Mouse (Mus musculus) embryonic facial prominence, embryonic 12.5 days (tissue): ENCODE data around the gene Zglp1. TPM values are rescaled to one million over a fixed set of nuclear protein-coding genes. Genes with fewer than 3 reads are reported as not detected.
A peak's percentile ranks its signal among the peaks of the same experiment; 100 is the strongest.

Experiments used
- ATAC-seq: fragments of 200-750 bp; cut with Nextera tagmentation; 2 replicates; pipeline ENCODE4 v1.8.0; 2017; ENCODE audit not compliant: insufficient number of reproducible peaks, insufficient read depth, low FRiP score, low TSS enrichment
- H3K27ac ChIP-seq: fragments of 300-500 bp; sonication (generic); 2 replicates; pipeline ENCODE4 v1.5.1; 2016; ENCODE audit warnings: mild to moderate bottlenecking
- H3K27me3 ChIP-seq: fragments of 300-500 bp; sonication (generic); 2 replicates; pipeline ENCODE4 v1.6.1; 2016; ENCODE audit warnings: mild to moderate bottlenecking, moderate library complexity
- H3K36me3 ChIP-seq: fragments of 300-500 bp; sonication (generic); 2 replicates; pipeline ENCODE4 v1.6.1; 2016; ENCODE audit warnings: mild to moderate bottlenecking
- H3K4me1 ChIP-seq: fragments of 300-500 bp; sonication (generic); 2 replicates; pipeline ENCODE4 v1.6.1; 2016
- H3K4me2 ChIP-seq: fragments of 300-500 bp; sonication (generic); replicated peaks from 2 replicates; pipeline ENCODE4 v1.6.1; 2016; ENCODE audit warnings: mild to moderate bottlenecking, moderate library complexity
- H3K4me3 ChIP-seq: fragments of 300-500 bp; sonication (generic); 2 replicates; pipeline ENCODE4 v1.5.1; 2016; ENCODE audit warnings: mild to moderate bottlenecking
- H3K9ac ChIP-seq: fragments of 300-500 bp; sonication (generic); 2 replicates; pipeline ENCODE4 v1.6.1; 2016; ENCODE audit warnings: mild to moderate bottlenecking, moderate library complexity
- H3K9me3 ChIP-seq: fragments of 300-500 bp; sonication (generic); 2 replicates; pipeline ENCODE4 v1.6.1; 2016; ENCODE audit warnings: mild to moderate bottlenecking, moderate library complexity
- WGBS: fragments of 180-500 bp; shearing (Covaris S2); methylation state at CpG from one replicate; pipeline ENCODE4 v1.1.7; 2016; 5-methylcytosine and 5-hydroxymethylcytosine counted together
- microRNA counts: library from miRNA; unstranded; fragments of <30 nt; microRNA quantifications from one replicate; lab custom pipeline; 2017
- microRNA-seq: library from miRNA; unstranded; fragments of <30 nt; microRNA quantifications from one replicate; pipeline ENCODE4, GENCODE M21; 2017
- polyA plus RNA-seq: library from polyadenylated mRNA; unstranded; fragments of >200 nt; fragmentation: Nextera tagmentation; extraction: Ambion mirVana; gene quantifications from 2 replicates; pipeline ENCODE4 v1.2.1, GENCODE M21; 2016

The Zglp1 gene
- polyA plus RNA-seq, 1 experiment from 2014 or later: 0.82 TPM

GRCm38 (mm10) chr9:21022288-21022687 lies 44.6 kb downstream of the Zglp1 start:
- no peak for ATAC-seq

GRCm38 (mm10) chr9:21021363-21021762 lies 45.5 kb downstream of the Zglp1 start:
- no peak for ATAC-seq
- no peaks in the 10 kb centered on the region for H3K4me1 ChIP-seq
- no peaks in the 10 kb centered on the region for H3K36me3 ChIP-seq
- H3K4me3 ChIP-seq: no peak overlapping the region
- H3K27me3 ChIP-seq: peaks cover 22% of the 10 kb centered on the region
- no peak overlapping the region for H3K9ac ChIP-seq
- no peak overlapping the region for H3K27ac ChIP-seq
- no peak overlapping the region for H3K4me2 ChIP-seq
- no peaks in the 10 kb centered on the region for H3K9me3 ChIP-seq
- WGBS: 82% methylated on average over 3 of the region's 3 CpGs

More at GRCm38 (mm10) chr9:21022288-21022687, 44.6 kb downstream of the Zglp1 start:
- Histone ChIP-seq H3K4me1 (no peaks in the 10 kb centered on the region), H3K4me2 (no peak overlapping the region), H3K9ac (no peak overlapping the region), H3K4me3 (no peak overlapping the region), H3K27ac (no peak overlapping the region), H3K36me3 (no peaks in the 10 kb centered on the region), H3K27me3 (peaks cover 17% of the 10 kb centered on the region), H3K9me3 (no peaks in the 10 kb centered on the region)
- 57% methylated on average over 6 of the region's 6 CpGs for WGBS

GRCm38 (mm10) chr9:21018600-21018999 lies 48.3 kb downstream of the Zglp1 start:
- peaks cover 48% of the 10 kb centered on the region for H3K27me3 ChIP-seq
- H3K4me2 ChIP-seq: no peak overlapping the region
- H3K4me1 ChIP-seq: peaks cover 8% of the 10 kb centered on the region
- H3K9me3 ChIP-seq: no peaks in the 10 kb centered on the region
- H3K9ac ChIP-seq: no peak overlapping the region
- 62% methylated on average over 2 of the region's 2 CpGs for WGBS
- no peak for ATAC-seq
- no peak overlapping the region for H3K4me3 ChIP-seq
- no peaks in the 10 kb centered on the region for H3K36me3 ChIP-seq
- no peak overlapping the region for H3K27ac ChIP-seq

DNA sequence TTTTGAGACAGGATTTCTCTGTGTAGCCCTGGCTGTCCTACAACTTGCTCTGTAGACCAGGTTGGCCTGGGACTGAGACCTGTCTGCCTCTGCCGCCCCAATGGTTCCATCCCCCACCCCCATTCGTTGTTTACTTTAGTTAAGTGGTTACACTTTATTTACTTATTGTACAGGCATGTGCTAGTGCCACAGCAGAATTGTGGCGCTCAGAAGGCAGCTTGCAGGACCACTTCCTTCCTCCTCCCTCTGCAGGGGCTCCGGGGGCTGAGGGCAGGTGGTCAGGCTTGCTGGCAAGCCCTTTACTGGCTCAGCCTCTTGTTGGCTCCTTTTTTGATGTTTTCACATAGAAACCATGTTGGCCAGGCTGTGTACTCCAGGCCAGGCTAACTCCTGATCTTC lies 49.7 kb downstream of the Zglp1 start:
- no peaks in the 10 kb centered on the region for H3K36me3 ChIP-seq

DNA sequence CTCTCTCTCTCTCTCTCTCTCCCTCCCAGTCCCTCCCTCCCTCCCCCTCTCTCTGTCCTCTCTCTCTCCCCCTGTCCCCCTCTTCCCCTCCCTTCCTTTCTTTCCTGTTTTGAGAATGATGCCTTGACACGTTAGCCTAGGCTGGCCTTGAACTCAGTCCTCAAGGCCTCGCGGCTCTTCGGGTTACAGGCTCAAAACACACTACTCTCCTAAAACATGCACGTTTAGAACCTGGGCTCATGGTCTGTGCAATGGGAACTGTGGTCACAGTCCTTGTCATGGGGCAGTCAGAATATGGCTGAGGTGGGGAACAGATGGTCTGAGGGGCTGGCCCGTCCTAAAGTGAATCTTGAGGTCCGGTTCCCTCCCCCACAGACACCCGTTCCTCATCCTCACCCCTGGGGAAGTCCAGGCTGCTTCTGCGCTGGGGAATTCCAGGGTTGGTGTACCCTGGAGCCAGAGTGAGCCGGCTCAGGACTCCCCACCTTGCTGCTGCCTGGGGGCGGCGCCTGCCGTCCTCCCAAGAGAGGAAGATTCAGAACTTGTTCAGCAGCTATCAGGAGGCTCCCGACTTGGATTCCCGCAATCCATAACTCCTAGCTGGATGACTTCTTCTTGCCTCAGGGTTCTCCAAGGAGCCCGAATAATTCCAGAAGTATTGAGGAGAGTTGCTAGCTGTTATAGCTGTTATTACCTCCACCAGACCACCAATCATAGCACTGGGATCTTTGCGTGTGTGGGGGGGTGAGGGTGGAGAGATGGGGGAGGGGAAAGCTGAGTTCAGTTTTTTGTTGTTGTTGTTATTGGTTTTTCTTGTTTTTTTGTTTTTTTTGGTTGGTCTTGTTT lies 50.3 kb downstream of the Zglp1 start:
- Histone ChIP-seq H3K4me1 (peaks cover 8% of the 10 kb centered on the region), H3K9me3 (no peaks in the 10 kb centered on the region), H3K27ac (no peak overlapping the region), H3K4me3 (peak overlapping the region; percentile 33), H3K9ac (peak overlapping the region; percentile 42; the same call in 1 of the 2 replicates), H3K36me3 (no peaks in the 10 kb centered on the region), H3K27me3 (peaks cover 54% of the 10 kb centered on the region), H3K4me2 (peak overlapping the region; percentile 57)
- 4% methylated on average over 17 of the region's 17 CpGs for WGBS
- ATAC-seq: no peak

More for the DNA sequence above, 49.7 kb downstream of the Zglp1 start:
- H3K4me1 ChIP-seq: peaks cover 8% of the 10 kb centered on the region
- 37% methylated on average over 4 of the region's 4 CpGs for WGBS
- H3K27me3 ChIP-seq: peaks cover 50% of the 10 kb centered on the region
- no peak overlapping the region for H3K27ac ChIP-seq
- ATAC-seq: no peak
- no peak overlapping the region for H3K9ac ChIP-seq
- H3K9me3 ChIP-seq: no peaks in the 10 kb centered on the region
- no peak overlapping the region for H3K4me3 ChIP-seq
- H3K4me2 ChIP-seq: 0 out of 2 replicates have a peak overlapping the region, but pooled peaks have one; percentile 3

- peaks cover 54% of the 10 kb centered on the region for H3K27me3 ChIP-seq
- H3K9ac ChIP-seq: peak within 1 kb of the TSS; percentile 42
- ATAC-seq: 0 out of 2 replicates have a peak, but pooled peaks have one; percentile 17
- no peak within 1 kb of the TSS for H3K27ac ChIP-seq
- H3K36me3 ChIP-seq: no peaks in the 10 kb centered on the region
- H3K9me3 ChIP-seq: no peaks in the 10 kb centered on the region
- peak within 1 kb of the TSS; percentile 33 for H3K4me3 ChIP-seq
- H3K4me2 ChIP-seq: peak within 1 kb of the TSS; percentile 57
- peaks cover 8% of the 10 kb centered on the region for H3K4me1 ChIP-seq
- WGBS: under 1% methylated on average over 30 of the region's 30 CpGs
These were observed 51.2 kb downstream of the Zglp1 start, which contains the start of gene Icam1 for GRCm38 (mm10) chr9:21015571-21016130. Icam1 (plus strand) TSS chr9:21015985.

DNA sequence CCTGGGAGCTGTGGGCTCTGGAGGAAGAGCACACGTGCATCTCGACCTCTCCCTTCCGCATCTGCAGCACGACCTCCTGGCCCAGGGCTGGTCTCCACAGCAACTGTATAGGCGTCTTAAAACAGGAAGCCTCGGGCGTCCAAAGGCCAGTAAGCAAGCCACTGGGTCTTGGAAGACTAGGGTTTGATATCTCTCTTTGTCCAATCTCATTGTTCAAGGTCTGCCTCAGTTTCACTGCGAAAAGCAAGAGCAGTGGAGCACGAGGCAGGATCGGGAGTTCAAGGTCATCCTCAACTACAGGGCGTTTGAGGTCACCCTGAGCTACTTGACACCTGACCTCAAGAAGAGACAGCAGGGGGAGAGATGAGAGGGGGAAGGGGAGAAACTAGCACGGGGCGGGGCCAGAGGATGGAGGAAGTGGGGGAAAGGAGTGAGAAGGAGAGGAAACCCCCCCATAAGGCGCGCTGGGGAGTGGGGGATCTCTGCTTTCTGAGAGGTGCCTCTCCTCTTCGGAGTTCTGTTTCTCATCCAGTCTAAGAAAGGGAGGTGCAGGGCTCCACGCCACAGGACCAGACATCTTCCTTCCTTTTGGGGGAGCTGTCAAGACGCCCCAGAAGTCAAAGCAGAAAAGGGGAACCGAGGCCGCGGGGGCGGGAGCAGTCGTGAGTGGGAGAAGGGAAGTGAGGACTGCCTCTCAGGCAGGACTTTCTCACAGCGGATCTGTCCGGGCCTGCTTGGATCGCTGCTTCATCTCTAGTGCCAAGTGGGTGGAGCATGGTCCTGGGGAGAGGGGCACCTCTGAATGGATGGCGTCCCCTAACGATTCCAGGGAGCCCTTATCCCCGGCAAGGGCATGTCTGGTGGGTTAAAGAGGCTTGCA lies 52.0 kb downstream of the Zglp1 start:
- Histone ChIP-seq H3K27ac (no peak overlapping the region), H3K36me3 (no peaks in the 10 kb centered on the region), H3K4me2 (peak overlapping the region; percentile 57), H3K9ac (peak overlapping the region; percentile 42), H3K9me3 (no peaks in the 10 kb centered on the region), H3K4me3 (peak overlapping the region; percentile 33), H3K27me3 (peaks cover 54% of the 10 kb centered on the region), H3K4me1 (peaks cover 8% of the 10 kb centered on the region)
- peak; percentile 68; the same call in 1 of the 2 replicates for ATAC-seq
- WGBS: 2% methylated on average over 29 of the region's 29 CpGs

MicroRNA genes within 50 kb of the gene (microRNA counts, 519-probe panel; counts per million panel counts)
- microRNA mmu-miR-1900 (lab: Ali Mortazavi, UCI): 4,734 counts per million, percentile 84 among the panel's probes with 10 or more counts

Small RNA genes lying within 50 kb of the gene (microRNA-seq; reads per million reads assigned to microRNA genes)
- gene Mir1900 (not detected), gene Mir7082 (1.3 reads per million)

Other genes starting within 250 kb of the Zglp1 start
- gene Rdh8, start 248.6 kb downstream of the Zglp1 start, polyA plus RNA-seq: not detected in 2 replicates
- 3.0 and 3.9 TPM in 2 replicates for gene A230050P20Rik, start 198.5 kb downstream of the Zglp1 start, polyA plus RNA-seq
- gene Angptl6, start 187.4 kb downstream of the Zglp1 start, polyA plus RNA-seq: 3.5 and 3.7 TPM in 2 replicates
- 75.0 and 79.3 TPM in 2 replicates for gene Ppan, start 178.9 kb downstream of the Zglp1 start, polyA plus RNA-seq
- 330 and 337 TPM in 2 replicates for gene Eif3g, start 168.5 kb downstream of the Zglp1 start, polyA plus RNA-seq
- 122 and 124 TPM in 2 replicates for gene Dnmt1, start 107.2 kb downstream of the Zglp1 start, polyA plus RNA-seq
- 48.7 and 53.0 TPM in 2 replicates for gene S1pr2, start 90.3 kb downstream of the Zglp1 start, polyA plus RNA-seq
- 128 TPM in 2 replicates for gene Mrpl4, start 64.4 kb downstream of the Zglp1 start, polyA plus RNA-seq
- 8.6 and 9.0 TPM in 2 replicates for gene Icam1, start 51.1 kb downstream of the Zglp1 start, polyA plus RNA-seq
- gene Icam4, start 37.7 kb downstream of the Zglp1 start, polyA plus RNA-seq: 1.6 and 2.5 TPM in 2 replicates
- gene Icam5, start 35.0 kb downstream of the Zglp1 start, polyA plus RNA-seq: 0.14 and 0.23 TPM in 2 replicates
- gene Gm49373, start 6.0 kb upstream of the Zglp1 start, polyA plus RNA-seq: 1.3 and 1.5 TPM in 2 replicates
- gene Fdx1l, start 6.5 kb upstream of the Zglp1 start, polyA plus RNA-seq: 54.8 and 59.3 TPM in 2 replicates
- gene Gm38431, start 24.9 kb upstream of the Zglp1 start, polyA plus RNA-seq: 2.3 TPM in 2 replicates
- 61.5 and 64.3 TPM in 2 replicates for gene Raver1, start 24.9 kb upstream of the Zglp1 start, polyA plus RNA-seq
- gene Tyk2, start 64.2 kb upstream of the Zglp1 start, polyA plus RNA-seq: 13.9 and 17.4 TPM in 2 replicates
- 335 and 342 TPM in 2 replicates for gene Cdc37, start 82.9 kb upstream of the Zglp1 start, polyA plus RNA-seq
- gene Pde4a, start 98.6 kb upstream of the Zglp1 start, polyA plus RNA-seq: 5.6 and 7.2 TPM in 2 replicates
- 61.3 and 68.7 TPM in 2 replicates for gene Keap1, start 172.3 kb upstream of the Zglp1 start, polyA plus RNA-seq
- 0.42 and 0.64 TPM in 2 replicates for gene S1pr5, start 181.3 kb upstream of the Zglp1 start, polyA plus RNA-seq
- gene Atg4d, start 198.2 kb upstream of the Zglp1 start, polyA plus RNA-seq: 33.6 and 33.9 TPM in 2 replicates
- gene Kri1, start 220.9 kb upstream of the Zglp1 start, polyA plus RNA-seq: 16.8 and 17.9 TPM in 2 replicates
- 51.7 and 52.5 TPM in 2 replicates for gene Cdkn2d, start 224.3 kb upstream of the Zglp1 start, polyA plus RNA-seq
- gene Ap1m2, start 245.2 kb upstream of the Zglp1 start, polyA plus RNA-seq: 15.8 and 18.2 TPM in 2 replicates